34 mouse cellular contexts compared by ENCODE assay signal in the genomic region with DNA sequence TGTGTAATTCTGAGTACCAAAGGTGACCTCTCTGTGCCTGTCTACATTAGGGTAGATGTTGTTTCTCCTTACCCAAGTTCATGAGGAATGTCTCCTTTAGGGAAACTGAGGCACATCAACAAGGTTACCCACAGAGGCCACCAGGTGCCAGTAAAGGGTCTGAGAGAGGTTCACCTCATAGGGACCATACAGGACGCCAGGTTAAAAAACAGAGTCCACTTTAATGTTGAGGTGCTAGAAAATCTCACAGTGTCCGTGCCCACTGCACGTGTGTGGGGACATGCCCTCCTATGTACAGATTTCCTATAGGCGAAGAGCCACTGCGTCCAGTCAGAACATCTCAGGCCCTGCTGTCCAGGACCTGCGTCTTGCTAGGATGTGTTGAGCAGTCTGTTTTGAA. TPM values are rescaled to one million over a fixed set of nuclear protein-coding genes. Genes with fewer than 3 reads are reported as not detected.
DNase-seq lines count a peak whose midpoint lies in the region; ATAC-seq and TF ChIP-seq lines count a peak whose summit lies in the region.
"Had no signal": no experiment of that assay in that cellular context is flagged by ENCODE, and none has a peak within 500 bp of the region (broad histone marks: within the 10 kb centered on the region; RNA-seq: fewer than 3 reads in every experiment).

No protein-coding gene starts in this region.

- no peaks in the 10 kb centered on the region for H3K4me1 ChIP-seq in neural tube, embryonic 11.5 days (ENCODE audit: control insufficient read depth, insufficient read depth, low read length)
- peaks cover 27% of the 10 kb centered on the region for H3K4me1 ChIP-seq in heart, postnatal 0 days (ENCODE audit: control insufficient read depth, insufficient read depth)

- H3K27me3 ChIP-seq in neural tube, embryonic 11.5 days (ENCODE audit: control insufficient read depth, insufficient read depth, low read length): peaks cover 21% of the 10 kb centered on the region
- H3K27me3 ChIP-seq in heart, postnatal 0 days (ENCODE audit: control insufficient read depth, insufficient read depth, low read length): no peaks in the 10 kb centered on the region

- H3K36me3 ChIP-seq in neural tube, embryonic 11.5 days (ENCODE audit: control insufficient read depth, insufficient read depth, low read length): no peaks in the 10 kb centered on the region
- no peaks in the 10 kb centered on the region for H3K36me3 ChIP-seq in heart, postnatal 0 days (replicated peaks; ENCODE audit: control insufficient read depth, insufficient read depth, low read length)
- H3K36me3 ChIP-seq: forebrain, embryonic 15.5 days; limb, embryonic 15.5 days; liver, embryonic 13.5 days; midbrain, embryonic 13.5 days; neural tube, embryonic 12.5 days had no signal

- no peak overlapping the region for H3K4me2 ChIP-seq in neural tube, embryonic 11.5 days (ENCODE audit: low read depth)
- H3K4me2 ChIP-seq in heart, postnatal 0 days (ENCODE audit: low read depth, low read length): peak overlapping the region; percentile 28; the same call in 1 of the 2 replicates
- H3K4me2 ChIP-seq: forebrain, embryonic 15.5 days; limb, embryonic 15.5 days; liver, embryonic 13.5 days; midbrain, embryonic 13.5 days; neural tube, embryonic 12.5 days had no signal

- TF ChIP-seq CTCF in gastrocnemius, adult 2 months (IDR thresholded peaks at IDR 0.05): no peak; the same call in 1 of the 2 replicates
- TF ChIP-seq CTCF in heart, postnatal 0 days (IDR thresholded peaks at IDR 0.05; ENCODE audit: low read depth): no peak

- intact Hi-C loops in gastrocnemius, adult 2 months (cut with DNase I): loop anchor here (1.0 kb wide), 1 partner anchor 18 kb away; no protein-coding TSS in a partner anchor

- DNase-seq in gastrocnemius, adult 2 months: no peak
- no peak for DNase-seq in gastrocnemius, postnatal 4 days (ENCODE audit: low spot score in 2 of 2)
- no peak for DNase-seq in neural tube, embryonic 11.5 days (ENCODE audit: low spot score)
- no peak for DNase-seq in neural tube, embryonic 10.5 days (ENCODE audit: extremely low spot score, low spot score)
- DNase-seq in heart, postnatal 0 days (ENCODE audit: low spot score): no peak
- DNase-seq in layer of hippocampus, postnatal 10 days (ENCODE audit: low spot score in 2 of 2): no peak
- DNase-seq: adrenal gland, postnatal 14 days; liver, embryonic 13.5 days; right cerebral cortex, adult 18-20 months; thymus, postnatal 36 days had no signal

- peak overlapping the region; percentile 99 for H3K27ac ChIP-seq in gastrocnemius, adult 2 months
- H3K27ac ChIP-seq in neural tube, embryonic 11.5 days (ENCODE audit: low read depth, low read length): no peak overlapping the region
- H3K27ac ChIP-seq in heart, postnatal 0 days (ENCODE audit: low read depth): peak overlapping the region; percentile 98
- H3K27ac ChIP-seq: forebrain, embryonic 15.5 days; layer of hippocampus, adult 2 months; limb, embryonic 15.5 days; liver, embryonic 13.5 days; macrophage; midbrain, embryonic 13.5 days; neural tube, embryonic 12.5 days had no signal

- 0 out of 2 replicates have a peak overlapping the region, but pooled peaks have one; percentile 18 for H3K9ac ChIP-seq in neural tube, embryonic 11.5 days (ENCODE audit: low read length)
- peak overlapping the region; percentile 47 for H3K9ac ChIP-seq in heart, postnatal 0 days (replicated peaks; ENCODE audit: low read depth, low read length)
- H3K9ac ChIP-seq: forebrain, embryonic 15.5 days; limb, embryonic 15.5 days; liver, embryonic 13.5 days; midbrain, embryonic 13.5 days; neural tube, embryonic 12.5 days had no signal

- H3K9me3 ChIP-seq in neural tube, embryonic 11.5 days (ENCODE audit: control insufficient read depth, low read length): no peaks in the 10 kb centered on the region
- no peaks in the 10 kb centered on the region for H3K9me3 ChIP-seq in heart, postnatal 0 days (replicated peaks; ENCODE audit: control insufficient read depth, low read length)
- H3K9me3 ChIP-seq: forebrain, embryonic 15.5 days; limb, embryonic 15.5 days; liver, embryonic 13.5 days; midbrain, embryonic 13.5 days; neural tube, embryonic 12.5 days had no signal

- no peak for ATAC-seq in neural tube, embryonic 11.5 days (ENCODE audit: insufficient read depth, low FRiP score, low TSS enrichment)
- no peak for ATAC-seq in heart, postnatal 0 days (ENCODE audit: insufficient read depth, low read depth)
- ATAC-seq in cerebellum, adult (ENCODE audit: insufficient number of reproducible peaks, low FRiP score, low TSS enrichment): no peak
- ATAC-seq: forebrain, embryonic 15.5 days; hindbrain, embryonic 16.5 days; midbrain, embryonic 13.5 days had no signal

- TF ChIP-seq EP300 in heart, postnatal 0 days (IDR thresholded peaks at IDR 0.05; ENCODE audit: low read depth): no peak

- H3K4me3 ChIP-seq in gastrocnemius, adult 2 months: peak overlapping the region; percentile 86
- H3K4me3 ChIP-seq in neural tube, embryonic 11.5 days (ENCODE audit: low read depth, low read length): no peak overlapping the region
- no peak overlapping the region for H3K4me3 ChIP-seq in heart, postnatal 0 days (ENCODE audit: low read depth, low read length)
- H3K4me3 ChIP-seq: forebrain, embryonic 15.5 days; layer of hippocampus, adult 2 months; limb, embryonic 15.5 days; liver, embryonic 13.5 days; midbrain, embryonic 13.5 days; neural tube, embryonic 12.5 days had no signal

- WGBS in neural tube, embryonic 11.5 days: 85% methylated on average over 6 of the region's 6 CpGs
- WGBS in heart, postnatal 0 days: 75% methylated on average over 6 of the region's 6 CpGs

RNA-seq across cellular contexts. Expression of gene Nmrk2, which starts 2.9 kb away (rescaled TPM):
- 10 to 100 TPM; 59.7 to 72.8 TPM for total RNA-seq in gastrocnemius, adult 2 months (2021)
- 1 to 10 TPM; 1.2 to 1.5 TPM for total RNA-seq in gastrocnemius, postnatal 4 days (2021)
- 0.12 TPM in 2 replicates for polyA plus RNA-seq in neural tube, embryonic 11.5 days (2014; fragmentation: Nextera tagmentation; extraction: Ambion mirVana)
- total RNA-seq in heart, postnatal 0 days (2014; rRNA removed; ENCODE audit: low replicate concordance): 30.5 and 35.2 TPM in 2 replicates
- polyA plus RNA-seq in heart, postnatal 0 days (2015; fragmentation: Nextera tagmentation; extraction: Ambion mirVana): 13.0 and 14.2 TPM in 2 replicates
- under 1 TPM in 1 of 2 experiments, not detected in 1; 0.18 TPM for total RNA-seq in layer of hippocampus, postnatal 10 days (2021)
- total RNA-seq: adrenal gland, postnatal 14 days; megakaryocyte-erythroid progenitor cell, adult 5-6 weeks; monocyte, adult 5-6 weeks had no signal
- polyA plus RNA-seq: hindbrain, embryonic 11.5 days; kidney, embryonic 16.5 days; liver, embryonic 13.5 days; macrophage; neural tube, embryonic 12.5 days; spleen, adult 2 months had no signal

RNA-seq across cellular contexts. Expression of gene 4930442H23Rik, which starts 15.3 kb away (rescaled TPM):
- total RNA-seq in gastrocnemius, adult 2 months (2021): not detected
- not detected for total RNA-seq in gastrocnemius, postnatal 4 days (2021)
- polyA plus RNA-seq in neural tube, embryonic 11.5 days (2014; fragmentation: Nextera tagmentation; extraction: Ambion mirVana): not detected in 2 replicates
- total RNA-seq in heart, postnatal 0 days (2014; rRNA removed; ENCODE audit: low replicate concordance): not detected in 2 replicates
- polyA plus RNA-seq in heart, postnatal 0 days (2015; fragmentation: Nextera tagmentation; extraction: Ambion mirVana): 0.12 TPM in 1 of 2 replicates, not detected in the other
- total RNA-seq in layer of hippocampus, postnatal 10 days (2021): not detected
- total RNA-seq: adrenal gland, postnatal 14 days; gastrocnemius, adult 18-20 months; gastrocnemius, postnatal 36 days; heart, postnatal 10 days; layer of hippocampus, adult 2 months; layer of hippocampus, postnatal 25 days; left cerebral cortex, adult 8-10 months; left cerebral cortex, postnatal 36 days; megakaryocyte-erythroid progenitor cell, adult 5-6 weeks; monocyte, adult 5-6 weeks had no signal
- polyA plus RNA-seq: cortical plate, adult 2 months; frontal cortex, adult 2 months; hindbrain, embryonic 11.5 days; hindbrain, embryonic 16.5 days; intestine, embryonic 14.5 days; kidney, embryonic 16.5 days; limb, embryonic 15.5 days; liver, embryonic 13.5 days; lung, adult 2 months; macrophage; neural tube, embryonic 12.5 days; spleen, adult 2 months; thymus, adult 2 months had no signal

RNA-seq across cellular contexts. Expression of gene Dapk3, which starts 16.2 kb away (rescaled TPM):
- total RNA-seq in gastrocnemius, adult 2 months (2021): 10 to 100 TPM; 22.1 to 24.9 TPM
- total RNA-seq in gastrocnemius, postnatal 4 days (2021): 10 to 100 TPM; 40.2 to 41.4 TPM
- 56.4 and 58.6 TPM in 2 replicates for polyA plus RNA-seq in neural tube, embryonic 11.5 days (2014; fragmentation: Nextera tagmentation; extraction: Ambion mirVana)
- 56.5 and 72.7 TPM in 2 replicates for total RNA-seq in heart, postnatal 0 days (2014; rRNA removed; ENCODE audit: low replicate concordance)
- polyA plus RNA-seq in heart, postnatal 0 days (2015; fragmentation: Nextera tagmentation; extraction: Ambion mirVana): 29.0 and 31.7 TPM in 2 replicates
- 10 to 100 TPM; 66.1 to 67.9 TPM for total RNA-seq in layer of hippocampus, postnatal 10 days (2021)

RNA-seq across cellular contexts. Expression of gene Eef2, which starts 22.6 kb away (rescaled TPM):
- total RNA-seq in gastrocnemius, adult 2 months (2021): 1,000 to 10,000 TPM; 1,128 to 1,335 TPM
- 1,000 to 10,000 TPM; 1,324 to 1,404 TPM for total RNA-seq in gastrocnemius, postnatal 4 days (2021)
- polyA plus RNA-seq in neural tube, embryonic 11.5 days (2014; fragmentation: Nextera tagmentation; extraction: Ambion mirVana): 463 and 504 TPM in 2 replicates
- 1,828 and 2,004 TPM in 2 replicates for total RNA-seq in heart, postnatal 0 days (2014; rRNA removed; ENCODE audit: low replicate concordance)
- 353 and 370 TPM in 2 replicates for polyA plus RNA-seq in heart, postnatal 0 days (2015; fragmentation: Nextera tagmentation; extraction: Ambion mirVana)
- total RNA-seq in layer of hippocampus, postnatal 10 days (2021): 1,000 to 10,000 TPM; 1,075 to 1,131 TPM

RNA-seq across cellular contexts. Expression of gene Pias4, which starts 31.3 kb away (rescaled TPM):
- 10 to 100 TPM; 15.7 to 16.2 TPM for total RNA-seq in gastrocnemius, adult 2 months (2021)
- total RNA-seq in gastrocnemius, postnatal 4 days (2021): 10 to 100 TPM; 22.1 to 22.5 TPM
- 68.3 and 68.4 TPM in 2 replicates for polyA plus RNA-seq in neural tube, embryonic 11.5 days (2014; fragmentation: Nextera tagmentation; extraction: Ambion mirVana)
- 14.4 and 19.6 TPM in 2 replicates for total RNA-seq in heart, postnatal 0 days (2014; rRNA removed; ENCODE audit: low replicate concordance)
- polyA plus RNA-seq in heart, postnatal 0 days (2015; fragmentation: Nextera tagmentation; extraction: Ambion mirVana): 19.8 and 20.7 TPM in 2 replicates
- 10 to 100 TPM; 26.7 to 29.7 TPM for total RNA-seq in layer of hippocampus, postnatal 10 days (2021)

Comparison
In these comparisons a context has a peak if more than half of its experiments do, and no peak if none do; other contexts are left out.
1. RNA of gene Nmrk2, which starts 2.9 kb away (total RNA-seq): 59.7 to 72.8 TPM in gastrocnemius, adult 2 months and 30.5 to 35.2 TPM in heart, postnatal 0 days; 1.2 to 1.5 TPM in gastrocnemius, postnatal 4 days and 0.18 TPM in layer of hippocampus, postnatal 10 days; every median in the first group is over 10 times any median in the second.